In the genomic region with DNA sequence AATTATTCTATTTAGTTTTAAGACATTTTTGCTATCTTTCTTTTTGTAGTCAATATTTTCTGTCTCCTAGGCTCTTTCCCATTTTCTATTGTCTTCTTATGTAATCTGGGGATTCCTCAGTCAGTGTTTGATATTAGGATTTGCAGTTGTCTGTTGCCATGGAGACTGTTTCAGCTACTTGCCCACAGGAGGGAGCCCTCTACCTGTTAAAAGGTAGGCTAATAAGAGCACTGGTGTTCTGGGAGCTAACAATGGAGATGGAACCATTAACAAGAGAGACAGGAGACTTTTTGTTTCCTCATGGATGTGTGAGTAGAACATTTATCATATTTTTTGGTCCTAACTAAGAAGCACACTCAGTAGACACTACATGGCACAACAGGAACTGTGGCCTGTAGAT, we compare ENCODE assay signal across 11 mouse cellular contexts.
A peak's percentile ranks its signal among the peaks of the same experiment; 100 is the strongest.
DNase-seq lines count a peak whose midpoint lies in the region; ATAC-seq lines count a peak whose summit lies in the region.
"Had no signal": no experiment of that assay in that cellular context is flagged by ENCODE, and none has a peak within 500 bp of the region (broad histone marks: within the 10 kb centered on the region; RNA-seq: fewer than 3 reads in every experiment).

No protein-coding gene starts in this region.

- H3K4me1 ChIP-seq in midbrain, embryonic 13.5 days (replicated peaks), result no peaks in the 10 kb centered on the region
- no peaks in the 10 kb centered on the region for H3K4me1 ChIP-seq in midbrain, embryonic 10.5 days
- H3K4me1 ChIP-seq: embryonic facial prominence, embryonic 15.5 days had no signal

- no peak overlapping the region for H3K9ac ChIP-seq in midbrain, embryonic 13.5 days (replicated peaks)
- H3K9ac ChIP-seq: embryonic facial prominence, embryonic 15.5 days; hindbrain, embryonic 14.5 days had no signal

- no peaks in the 10 kb centered on the region for H3K27me3 ChIP-seq in midbrain, embryonic 13.5 days
- H3K27me3 ChIP-seq in midbrain, embryonic 10.5 days (ENCODE audit: low read depth, poor library complexity, severe bottlenecking), result no peaks in the 10 kb centered on the region
- H3K27me3 ChIP-seq: embryonic facial prominence, embryonic 15.5 days had no signal

- no peak overlapping the region for H3K4me3 ChIP-seq in midbrain, embryonic 13.5 days (replicated peaks)
- no peak overlapping the region for H3K4me3 ChIP-seq in midbrain, embryonic 10.5 days
- H3K4me3 ChIP-seq: embryonic facial prominence, embryonic 15.5 days had no signal

- DNase-seq in kidney, adult 9 months, result peak; percentile 7
- DNase-seq in kidney, postnatal 4 days, result no peak
- no peak for DNase-seq in midbrain, embryonic 10.5 days (ENCODE audit: low spot score)
- peak; percentile 43 for DNase-seq in embryo, embryonic 11 days
- no peak for DNase-seq in urinary bladder, adult 18-20 months (ENCODE audit: low spot score in 2 of 2)
- DNase-seq in thymus, postnatal 4 days, result no peak
- DNase-seq: gastrocnemius, postnatal 25 days; thymus, postnatal 14 days had no signal

- no peaks in the 10 kb centered on the region for H3K36me3 ChIP-seq in midbrain, embryonic 13.5 days
- no peaks in the 10 kb centered on the region for H3K36me3 ChIP-seq in midbrain, embryonic 10.5 days
- H3K36me3 ChIP-seq: embryonic facial prominence, embryonic 15.5 days had no signal

- H3K4me2 ChIP-seq in midbrain, embryonic 13.5 days (replicated peaks), result no peak overlapping the region
- H3K4me2 ChIP-seq: embryonic facial prominence, embryonic 15.5 days; hindbrain, embryonic 14.5 days had no signal

- no peak overlapping the region for H3K27ac ChIP-seq in midbrain, embryonic 13.5 days
- H3K27ac ChIP-seq in midbrain, embryonic 10.5 days (replicated peaks), result no peak overlapping the region
- H3K27ac ChIP-seq: embryonic facial prominence, embryonic 15.5 days; hindbrain, embryonic 14.5 days had no signal

- ATAC-seq in midbrain, embryonic 13.5 days, result peak; percentile 68; the same call in 1 of the 2 replicates

- H3K9me3 ChIP-seq in midbrain, embryonic 13.5 days, result no peaks in the 10 kb centered on the region
- H3K9me3 ChIP-seq in midbrain, embryonic 10.5 days (replicated peaks), result no peaks in the 10 kb centered on the region
- H3K9me3 ChIP-seq: embryonic facial prominence, embryonic 15.5 days had no signal

Comparison
In these comparisons a context has a peak if more than half of its experiments do, and no peak if none do; other contexts are left out.
1. DNase-seq: peak in kidney, adult 9 months (single experiment) and embryo, embryonic 11 days (single experiment); none in kidney, postnatal 4 days (0 of 2), midbrain, embryonic 10.5 days (single experiment), urinary bladder, adult 18-20 months (0 of 2) and thymus, postnatal 4 days (single experiment).